In the genomic region with DNA sequence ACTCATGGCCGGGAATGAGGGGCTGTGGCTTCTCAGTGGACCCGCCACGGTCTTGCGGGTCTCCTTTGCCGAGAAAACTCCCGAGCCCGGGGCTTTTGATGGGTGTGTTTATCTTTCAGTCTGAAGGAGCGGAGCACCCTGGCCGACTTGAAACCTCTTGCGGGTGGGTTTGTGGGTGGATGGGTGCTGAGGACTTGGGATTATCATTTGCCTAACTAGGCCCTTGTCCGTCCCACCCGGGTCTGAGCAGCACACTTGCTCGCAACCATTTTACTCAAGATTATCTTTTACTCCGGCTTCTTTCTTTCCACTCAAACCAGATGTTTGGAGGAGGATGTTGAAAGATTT, we compare ENCODE assay signal across 8 mouse cellular contexts. TPM values are rescaled to one million over a fixed set of nuclear protein-coding genes. Genes with fewer than 3 reads are reported as not detected.
DNase-seq lines count a peak whose midpoint lies in the region; ATAC-seq lines count a peak whose summit lies in the region.

No protein-coding gene starts in this region.

- H3K9me3 ChIP-seq in forebrain, embryonic 10.5 days = no peaks in the 10 kb centered on the region; the same call in 1 of the 2 replicates
- H3K9me3 ChIP-seq in liver, embryonic 11.5 days (ENCODE audit: control insufficient read depth, low read length) = no peaks in the 10 kb centered on the region

- peak overlapping the region; percentile 89 for H3K9ac ChIP-seq in liver, embryonic 11.5 days (ENCODE audit: low read depth, low read length)

- no peak for DNase-seq in frontal cortex, postnatal 25 days (ENCODE audit: low spot score in 2 of 2)
- DNase-seq in 3T3-L1 (ENCODE audit: low read depth, low spot score) = peak; percentile 44
- DNase-seq in forebrain, embryonic 10.5 days (ENCODE audit: extremely low spot score, low spot score) = no peak
- no peak for DNase-seq in liver, embryonic 11.5 days (ENCODE audit: low spot score)
- DNase-seq in ovary, postnatal 14 days (ENCODE audit: low spot score) = no peak
- DNase-seq in spleen, postnatal 4 days (ENCODE audit: low spot score in 2 of 2) = no peak
- DNase-seq in cerebellum, postnatal 4 days (ENCODE audit: low spot score in 2 of 2) = no peak

- H3K4me1 ChIP-seq in forebrain, embryonic 10.5 days = peaks cover 33% of the 10 kb centered on the region
- peaks cover 17% of the 10 kb centered on the region for H3K4me1 ChIP-seq in liver, embryonic 11.5 days (replicated peaks; ENCODE audit: control insufficient read depth, insufficient read depth, low read length)

- WGBS in forebrain, embryonic 10.5 days = 1% methylated on average over 14 of the region's 14 CpGs
- WGBS in liver, embryonic 11.5 days = under 1% methylated on average over 14 of the region's 14 CpGs

- peak overlapping the region; percentile 96 for H3K4me3 ChIP-seq in forebrain, embryonic 10.5 days
- peak overlapping the region; percentile 85 for H3K4me3 ChIP-seq in liver, embryonic 11.5 days (ENCODE audit: low read depth, low read length)

- no peaks in the 10 kb centered on the region for H3K27me3 ChIP-seq in forebrain, embryonic 10.5 days (ENCODE audit: poor library complexity, severe bottlenecking)
- no peaks in the 10 kb centered on the region for H3K27me3 ChIP-seq in liver, embryonic 11.5 days (replicated peaks; ENCODE audit: control insufficient read depth, insufficient read depth, low read length)

- H3K27ac ChIP-seq in forebrain, embryonic 10.5 days = peak overlapping the region; percentile 98
- peak overlapping the region; percentile 74; the same call in 1 of the 2 replicates for H3K27ac ChIP-seq in liver, embryonic 11.5 days (ENCODE audit: low read depth, low read length)

- ATAC-seq in frontal cortex, adult (ENCODE audit: low TSS enrichment) = peak; percentile 13; the same call in 1 of the 2 replicates
- ATAC-seq in liver, embryonic 11.5 days (replicated peaks; ENCODE audit: low FRiP score) = peak; percentile 1; the same call in 1 of the 2 replicates

- H3K36me3 ChIP-seq in forebrain, embryonic 10.5 days (replicated peaks) = peaks cover 31% of the 10 kb centered on the region
- H3K36me3 ChIP-seq in liver, embryonic 11.5 days (ENCODE audit: control insufficient read depth, insufficient read depth, low read length) = no peaks in the 10 kb centered on the region

- peak overlapping the region; percentile 75 for H3K4me2 ChIP-seq in liver, embryonic 11.5 days

RNA-seq across cellular contexts. Expression of a gene that starts 4.5 kb away (rescaled TPM):
- polyA plus RNA-seq in forebrain, embryonic 10.5 days (2016; fragmentation: Nextera tagmentation; extraction: Ambion mirVana) = 31.9 and 36.0 TPM in 2 replicates
- 15.9 and 16.7 TPM in 2 replicates for polyA plus RNA-seq in liver, embryonic 11.5 days (2014; fragmentation: Nextera tagmentation; extraction: Ambion mirVana)

RNA-seq across cellular contexts. Expression of a gene that starts 4.6 kb away (rescaled TPM):
- polyA plus RNA-seq in forebrain, embryonic 10.5 days (2016; fragmentation: Nextera tagmentation; extraction: Ambion mirVana) = 21.0 and 22.9 TPM in 2 replicates
- 56.1 and 56.6 TPM in 2 replicates for polyA plus RNA-seq in liver, embryonic 11.5 days (2014; fragmentation: Nextera tagmentation; extraction: Ambion mirVana)
